Mouse (Mus musculus) bone marrow macrophage, adult 2 months (primary cell): ENCODE measurements at regions not wholly inside any gene's neighbourhood (a gene's known extent, or its start where the extent isn't known, plus 50 kb on each side); places are given as distances from the start of the nearest gene placed in this dataset.

Experiments used
- CTCF ChIP-seq: IDR thresholded peaks from 2 replicates; pipeline ENCODE4 v1.5.1; 2012; ENCODE audit warnings: low read depth, mild to moderate bottlenecking, low read length, moderate library complexity
- POLR2A ChIP-seq: IDR thresholded peaks from 2 replicates; pipeline ENCODE4 v1.6.1; 2012; ENCODE audit warnings: mild to moderate bottlenecking, low read depth, low read length, borderline replicate concordance

DNA sequence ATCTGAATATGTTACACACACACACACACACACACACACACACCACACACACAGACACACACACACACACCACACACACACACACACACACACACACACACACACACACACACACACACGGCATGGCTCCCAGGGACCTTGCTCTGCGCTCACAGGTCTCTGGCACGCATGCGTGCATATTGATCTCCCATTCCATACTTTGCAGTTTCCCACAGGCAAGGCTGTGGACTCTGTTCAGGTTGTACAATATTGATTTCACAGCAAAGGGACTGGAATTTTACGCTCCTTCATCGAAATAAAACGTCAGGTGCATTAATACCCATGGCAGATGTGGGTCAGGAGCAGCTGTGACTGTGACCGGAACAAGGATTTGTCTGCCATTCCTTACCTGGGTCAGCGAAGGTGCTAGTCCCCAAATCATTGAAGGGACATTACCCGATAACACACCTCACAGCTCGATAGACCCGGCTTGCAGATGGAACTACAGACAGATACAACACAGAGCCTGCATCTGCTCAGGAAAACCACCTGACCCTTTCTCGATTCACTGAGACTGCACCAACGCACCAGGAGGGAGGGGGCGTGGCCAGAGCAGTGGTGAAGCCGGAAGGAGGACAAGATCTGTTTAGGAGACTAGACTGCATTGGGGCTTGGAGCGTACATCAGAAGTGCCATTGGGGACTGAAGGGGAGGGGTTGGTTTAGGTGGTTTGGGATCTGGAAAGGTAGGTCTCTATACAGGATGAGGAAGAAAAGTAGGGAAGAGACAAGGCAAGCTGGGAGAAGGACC is 91.1 kb upstream of the Sulf2 start:
- TF ChIP-seq CTCF = no peak
- TF ChIP-seq POLR2A = no peak
